Mouse (Mus musculus): Measurements from ENCODE around the gene Dnpep. TPM values are rescaled to one million over a fixed set of nuclear protein-coding genes. Genes with fewer than 3 reads are reported as not detected.
A peak's percentile ranks its signal among the peaks of the same experiment; 100 is the strongest.

Gene Dnpep
- polyA plus RNA-seq, 1 experiment from 2014 or later, result 128 TPM

GRCm38 (mm10) chr1:75318301-75318700 lies 511 bp upstream of the Dnpep start:
- H3K4me3 ChIP-seq (replicated peaks; ENCODE audit: low read depth, low read length), result no peak overlapping the region
- 75% methylated on average over 3 of the region's 3 CpGs for WGBS
- peaks cover 12% of the 10 kb centered on the region for H3K36me3 ChIP-seq (ENCODE audit: insufficient read depth, low read length)
- H3K9ac ChIP-seq (ENCODE audit: low read depth, low read length), result no peak overlapping the region
- H3K27me3 ChIP-seq (ENCODE audit: insufficient read depth, low read length), result no peaks in the 10 kb centered on the region
- no peak for TF ChIP-seq CTCF (IDR thresholded peaks at IDR 0.05; ENCODE audit: low read depth)
- no peaks in the 10 kb centered on the region for H3K9me3 ChIP-seq (replicated peaks; ENCODE audit: low read length)
- H3K4me1 ChIP-seq (replicated peaks; ENCODE audit: insufficient read depth, low read length), result peaks cover 6% of the 10 kb centered on the region; the same call in 1 of the 2 replicates
- DNase-seq (ENCODE audit: low spot score) (no peak), ATAC-seq (replicated peaks; ENCODE audit: low FRiP score, low read depth) (no peak)
- no peak overlapping the region for H3K4me2 ChIP-seq (ENCODE audit: low read length)
- no peak overlapping the region for H3K27ac ChIP-seq

- H3K36me3 ChIP-seq (ENCODE audit: insufficient read depth, low read length), result peaks cover 26% of the 10 kb centered on the region
- peaks cover 6% of the 10 kb centered on the region; the same call in 1 of the 2 replicates for H3K4me1 ChIP-seq (replicated peaks; ENCODE audit: insufficient read depth, low read length)
- ATAC-seq (replicated peaks; ENCODE audit: low FRiP score, low read depth), result peak; percentile 54
- peak overlapping the region; percentile 72 for H3K4me3 ChIP-seq (replicated peaks; ENCODE audit: low read depth, low read length)
- H3K4me2 ChIP-seq (ENCODE audit: low read length), result peak overlapping the region; percentile 71
- WGBS, result under 1% methylated on average over 20 of the region's 20 CpGs
- H3K9me3 ChIP-seq (replicated peaks; ENCODE audit: low read length), result no peaks in the 10 kb centered on the region
- peak; percentile 92 for DNase-seq (ENCODE audit: low spot score)
- peak; percentile 53 for TF ChIP-seq CTCF (IDR thresholded peaks at IDR 0.05; ENCODE audit: low read depth)
- H3K27me3 ChIP-seq (ENCODE audit: insufficient read depth, low read length), result no peaks in the 10 kb centered on the region
- peak overlapping the region; percentile 96 for H3K27ac ChIP-seq
- H3K9ac ChIP-seq (ENCODE audit: low read depth, low read length), result peak overlapping the region; percentile 69
Observed at GRCm38 (mm10) chr1:75316861-75317240, 939 bp downstream of the Dnpep start.

GRCm38 (mm10) chr1:75315456-75316365 lies 2.1 kb downstream of the Dnpep start:
- H3K4me3 ChIP-seq (replicated peaks; ENCODE audit: low read depth, low read length), result peak overlapping the region; percentile 72
- no peaks in the 10 kb centered on the region for H3K9me3 ChIP-seq (replicated peaks; ENCODE audit: low read length)
- peaks cover 37% of the 10 kb centered on the region for H3K36me3 ChIP-seq (ENCODE audit: insufficient read depth, low read length)
- H3K4me2 ChIP-seq (ENCODE audit: low read length), result peak overlapping the region; percentile 71
- no peak overlapping the region for H3K27ac ChIP-seq
- H3K4me1 ChIP-seq (replicated peaks; ENCODE audit: insufficient read depth, low read length), result peaks cover 6% of the 10 kb centered on the region; the same call in 1 of the 2 replicates
- ATAC-seq (replicated peaks; ENCODE audit: low FRiP score, low read depth), result no peak
- 80% methylated on average over 29 of the region's 29 CpGs for WGBS
- TF ChIP-seq CTCF (IDR thresholded peaks at IDR 0.05; ENCODE audit: low read depth), result no peak
- H3K9ac ChIP-seq (ENCODE audit: low read depth, low read length), result peak overlapping the region; percentile 69
- DNase-seq (ENCODE audit: low spot score), result no peak
- H3K27me3 ChIP-seq (ENCODE audit: insufficient read depth, low read length), result no peaks in the 10 kb centered on the region

- ATAC-seq (replicated peaks; ENCODE audit: low FRiP score, low read depth) (no peak), DNase-seq (ENCODE audit: low spot score) (no peak)
- Histone ChIP-seq H3K4me2 (ENCODE audit: low read length) (no peak overlapping the region), H3K4me3 (replicated peaks; ENCODE audit: low read depth, low read length) (no peak overlapping the region), H3K27me3 (ENCODE audit: insufficient read depth, low read length) (no peaks in the 10 kb centered on the region), H3K4me1 (replicated peaks; ENCODE audit: insufficient read depth, low read length) (peaks cover 6% of the 10 kb centered on the region; the same call in 1 of the 2 replicates), H3K27ac (no peak overlapping the region), H3K9me3 (replicated peaks; ENCODE audit: low read length) (no peaks in the 10 kb centered on the region), H3K9ac (ENCODE audit: low read depth, low read length) (no peak overlapping the region), H3K36me3 (ENCODE audit: insufficient read depth, low read length) (peaks cover 38% of the 10 kb centered on the region)
- TF ChIP-seq CTCF (IDR thresholded peaks at IDR 0.05; ENCODE audit: low read depth), result no peak
- 94% methylated on average over 6 of the region's 6 CpGs for WGBS
Observed at GRCm38 (mm10) chr1:75315011-75315410, 2.8 kb downstream of the Dnpep start.

- Histone ChIP-seq H3K4me3 (replicated peaks; ENCODE audit: low read depth, low read length) (no peak overlapping the region), H3K9ac (ENCODE audit: low read depth, low read length) (no peak overlapping the region), H3K27me3 (ENCODE audit: insufficient read depth, low read length) (no peaks in the 10 kb centered on the region), H3K27ac (no peak overlapping the region), H3K4me2 (ENCODE audit: low read length) (no peak overlapping the region), H3K9me3 (replicated peaks; ENCODE audit: low read length) (no peaks in the 10 kb centered on the region), H3K4me1 (replicated peaks; ENCODE audit: insufficient read depth, low read length) (peaks cover 6% of the 10 kb centered on the region; the same call in 1 of the 2 replicates), H3K36me3 (ENCODE audit: insufficient read depth, low read length) (peaks cover 61% of the 10 kb centered on the region)
- DNase-seq (ENCODE audit: low spot score) (no peak), ATAC-seq (replicated peaks; ENCODE audit: low FRiP score, low read depth) (no peak)
- WGBS, result 94% methylated on average over 6 of the region's 6 CpGs
- no peak for TF ChIP-seq CTCF (IDR thresholded peaks at IDR 0.05; ENCODE audit: low read depth)
Observed at GRCm38 (mm10) chr1:75311694-75312093, 6.1 kb downstream of the Dnpep start.

GRCm38 (mm10) chr1:75304662-75305061 lies 13.1 kb downstream of the Dnpep start:
- peaks cover 23% of the 10 kb centered on the region; the same call in 1 of the 2 replicates for H3K36me3 ChIP-seq (ENCODE audit: insufficient read depth, low read length)
- H3K9ac ChIP-seq (ENCODE audit: low read depth, low read length), result no peak overlapping the region
- H3K4me1 ChIP-seq (replicated peaks; ENCODE audit: insufficient read depth, low read length), result no peaks in the 10 kb centered on the region
- ATAC-seq (replicated peaks; ENCODE audit: low FRiP score, low read depth) (no peak), DNase-seq (ENCODE audit: low spot score) (no peak)
- 78% methylated on average over 2 of the region's 2 CpGs for WGBS
- no peaks in the 10 kb centered on the region for H3K9me3 ChIP-seq (replicated peaks; ENCODE audit: low read length)
- H3K27ac ChIP-seq, result no peak overlapping the region
- no peak overlapping the region for H3K4me2 ChIP-seq (ENCODE audit: low read length)
- no peak overlapping the region for H3K4me3 ChIP-seq (replicated peaks; ENCODE audit: low read depth, low read length)
- H3K27me3 ChIP-seq (ENCODE audit: insufficient read depth, low read length), result no peaks in the 10 kb centered on the region
- TF ChIP-seq CTCF (IDR thresholded peaks at IDR 0.05; ENCODE audit: low read depth), result no peak
